Mouse (Mus musculus): ENCODE measurements around the gene Zswim1. TPM values are rescaled to one million over a fixed set of nuclear protein-coding genes. Genes with fewer than 3 reads are reported as not detected.
"Not testable (repeated sequence)": the region's sequence is repeated elsewhere in the genome, so short reads cannot be mapped to it uniquely, and the experiment has no call there.

Zswim1 gene
- polyA plus RNA-seq, 1 experiment from 2014 or later = 17.6 TPM

- no peak overlapping the region for H3K9ac ChIP-seq (replicated peaks; ENCODE audit: low read depth, low read length)
- 40% methylated on average over 2 of the region's 2 CpGs for WGBS
- ATAC-seq (ENCODE audit: insufficient number of reproducible peaks, insufficient read depth, low FRiP score, low read depth) = no peak
- H3K27ac ChIP-seq (ENCODE audit: low read length) = no peak overlapping the region
- H3K9me3 ChIP-seq (ENCODE audit: control insufficient read depth, low read depth, low read length) = no peaks in the 10 kb centered on the region
- no peak overlapping the region for H3K4me3 ChIP-seq (ENCODE audit: low read depth, low read length)
- peaks cover 15% of the 10 kb centered on the region; the same call in 1 of the 2 replicates for H3K4me1 ChIP-seq (ENCODE audit: control insufficient read depth, insufficient read depth, low read length)
- peaks cover 2% of the 10 kb centered on the region; the same call in 1 of the 2 replicates for H3K27me3 ChIP-seq (ENCODE audit: control insufficient read depth, insufficient read depth, low read length)
- no peak overlapping the region for H3K4me2 ChIP-seq (replicated peaks; ENCODE audit: low read depth, low read length)
- no peaks in the 10 kb centered on the region for H3K36me3 ChIP-seq (ENCODE audit: control insufficient read depth, insufficient read depth, low read length)
Measured at GRCm38 (mm10) chr2:164859155-164859554, 36.7 kb downstream of the Zswim1 start.

- peaks cover 2% of the 10 kb centered on the region; the same call in 1 of the 2 replicates for H3K27me3 ChIP-seq (ENCODE audit: control insufficient read depth, insufficient read depth, low read length)
- H3K4me1 ChIP-seq (ENCODE audit: control insufficient read depth, insufficient read depth, low read length) = peaks cover 15% of the 10 kb centered on the region; the same call in 1 of the 2 replicates
- 66% methylated on average over 9 of the region's 9 CpGs for WGBS
- H3K4me3 ChIP-seq (ENCODE audit: low read depth, low read length) = no peak overlapping the region
- H3K9me3 ChIP-seq (ENCODE audit: control insufficient read depth, low read depth, low read length) = no peaks in the 10 kb centered on the region
- H3K36me3 ChIP-seq (ENCODE audit: control insufficient read depth, insufficient read depth, low read length) = no peaks in the 10 kb centered on the region
- no peak overlapping the region for H3K9ac ChIP-seq (replicated peaks; ENCODE audit: low read depth, low read length)
- H3K27ac ChIP-seq (ENCODE audit: low read length) = no peak overlapping the region
- H3K4me2 ChIP-seq (replicated peaks; ENCODE audit: low read depth, low read length) = no peak overlapping the region
- no peak for ATAC-seq (ENCODE audit: insufficient number of reproducible peaks, insufficient read depth, low FRiP score, low read depth)
Measured at GRCm38 (mm10) chr2:164859640-164860432, 37.4 kb downstream of the Zswim1 start.

GRCm38 (mm10) chr2:164861094-164861493 lies 38.6 kb downstream of the Zswim1 start:
- H3K9me3 ChIP-seq (ENCODE audit: control insufficient read depth, low read depth, low read length) = no peaks in the 10 kb centered on the region
- H3K4me2 ChIP-seq (replicated peaks; ENCODE audit: low read depth, low read length) = no peak overlapping the region
- H3K27me3 ChIP-seq (ENCODE audit: control insufficient read depth, insufficient read depth, low read length) = peaks cover 2% of the 10 kb centered on the region; the same call in 1 of the 2 replicates
- ATAC-seq (ENCODE audit: insufficient number of reproducible peaks, insufficient read depth, low FRiP score, low read depth) = no peak
- 62% methylated on average over 4 of the region's 4 CpGs for WGBS
- H3K9ac ChIP-seq (replicated peaks; ENCODE audit: low read depth, low read length) = no peak overlapping the region
- no peak overlapping the region for H3K27ac ChIP-seq (ENCODE audit: low read length)
- H3K36me3 ChIP-seq (ENCODE audit: control insufficient read depth, insufficient read depth, low read length) = no peaks in the 10 kb centered on the region
- no peak overlapping the region for H3K4me3 ChIP-seq (ENCODE audit: low read depth, low read length)
- H3K4me1 ChIP-seq (ENCODE audit: control insufficient read depth, insufficient read depth, low read length) = peaks cover 15% of the 10 kb centered on the region; the same call in 1 of the 2 replicates

GRCm38 (mm10) chr2:164862179-164862861 lies 39.8 kb downstream of the Zswim1 start:
- peak; percentile 76; the same call in 1 of the 2 replicates for ATAC-seq (ENCODE audit: insufficient number of reproducible peaks, insufficient read depth, low FRiP score, low read depth)
- Histone ChIP-seq H3K4me2 (replicated peaks; ENCODE audit: low read depth, low read length) (no peak overlapping the region), H3K36me3 (ENCODE audit: control insufficient read depth, insufficient read depth, low read length) (no peaks in the 10 kb centered on the region), H3K4me3 (ENCODE audit: low read depth, low read length) (no peak overlapping the region), H3K4me1 (ENCODE audit: control insufficient read depth, insufficient read depth, low read length) (peaks cover 14% of the 10 kb centered on the region; the same call in 1 of the 2 replicates), H3K27me3 (ENCODE audit: control insufficient read depth, insufficient read depth, low read length) (peaks cover 2% of the 10 kb centered on the region; the same call in 1 of the 2 replicates), H3K27ac (ENCODE audit: low read length) (peak overlapping the region; percentile 87), H3K9ac (replicated peaks; ENCODE audit: low read depth, low read length) (no peak overlapping the region), H3K9me3 (ENCODE audit: control insufficient read depth, low read depth, low read length) (no peaks in the 10 kb centered on the region)
- WGBS = 31% methylated on average over 9 of the region's 9 CpGs

GRCm38 (mm10) chr2:164863411-164863810 lies 40.9 kb downstream of the Zswim1 start:
- ATAC-seq (ENCODE audit: insufficient number of reproducible peaks, insufficient read depth, low FRiP score, low read depth); H3K27ac ChIP-seq (ENCODE audit: low read length); H3K4me3 ChIP-seq (ENCODE audit: low read depth, low read length); H3K4me1 ChIP-seq (ENCODE audit: control insufficient read depth, insufficient read depth, low read length); H3K9me3 ChIP-seq (ENCODE audit: control insufficient read depth, low read depth, low read length); H3K27me3 ChIP-seq (ENCODE audit: control insufficient read depth, insufficient read depth, low read length); H3K9ac ChIP-seq (replicated peaks; ENCODE audit: low read depth, low read length); H3K4me2 ChIP-seq (replicated peaks; ENCODE audit: low read depth, low read length); H3K36me3 ChIP-seq (ENCODE audit: control insufficient read depth, insufficient read depth, low read length): not testable (repeated sequence)
- 93% methylated on average over 8 of the region's 9 CpGs for WGBS

- no peak overlapping the region for H3K4me3 ChIP-seq (ENCODE audit: low read depth, low read length)
- H3K9me3 ChIP-seq (ENCODE audit: control insufficient read depth, low read depth, low read length) = no peaks in the 10 kb centered on the region
- H3K27me3 ChIP-seq (ENCODE audit: control insufficient read depth, insufficient read depth, low read length) = no peaks in the 10 kb centered on the region
- H3K9ac ChIP-seq (replicated peaks; ENCODE audit: low read depth, low read length) = no peak overlapping the region
- H3K27ac ChIP-seq (ENCODE audit: low read length) = no peak overlapping the region
- peaks cover 4% of the 10 kb centered on the region; the same call in 1 of the 2 replicates for H3K4me1 ChIP-seq (ENCODE audit: control insufficient read depth, insufficient read depth, low read length)
- no peak for ATAC-seq (ENCODE audit: insufficient number of reproducible peaks, insufficient read depth, low FRiP score, low read depth)
- no peak overlapping the region for H3K4me2 ChIP-seq (replicated peaks; ENCODE audit: low read depth, low read length)
- WGBS = 66% methylated on average over 4 of the region's 4 CpGs
- no peaks in the 10 kb centered on the region for H3K36me3 ChIP-seq (ENCODE audit: control insufficient read depth, insufficient read depth, low read length)
Measured at GRCm38 (mm10) chr2:164864593-164864992, 42.1 kb downstream of the Zswim1 start.

GRCm38 (mm10) chr2:164866741-164867551 lies 44.5 kb downstream of the Zswim1 start:
- peak overlapping the region; percentile 64; the same call in 1 of the 2 replicates for H3K27ac ChIP-seq (ENCODE audit: low read length)
- H3K9ac ChIP-seq (replicated peaks; ENCODE audit: low read depth, low read length) = no peak overlapping the region
- no peaks in the 10 kb centered on the region for H3K9me3 ChIP-seq (ENCODE audit: control insufficient read depth, low read depth, low read length)
- peak; percentile 60; the same call in 1 of the 2 replicates for ATAC-seq (ENCODE audit: insufficient number of reproducible peaks, insufficient read depth, low FRiP score, low read depth)
- H3K4me3 ChIP-seq (ENCODE audit: low read depth, low read length) = no peak overlapping the region
- no peak overlapping the region for H3K4me2 ChIP-seq (replicated peaks; ENCODE audit: low read depth, low read length)
- H3K36me3 ChIP-seq (ENCODE audit: control insufficient read depth, insufficient read depth, low read length) = no peaks in the 10 kb centered on the region
- WGBS = 26% methylated on average over 16 of the region's 16 CpGs
- H3K4me1 ChIP-seq (ENCODE audit: control insufficient read depth, insufficient read depth, low read length) = peaks cover 4% of the 10 kb centered on the region; the same call in 1 of the 2 replicates
- H3K27me3 ChIP-seq (ENCODE audit: control insufficient read depth, insufficient read depth, low read length) = no peaks in the 10 kb centered on the region

GRCm38 (mm10) chr2:164867566-164867965 lies 45.1 kb downstream of the Zswim1 start:
- H3K9me3 ChIP-seq (ENCODE audit: control insufficient read depth, low read depth, low read length) = no peaks in the 10 kb centered on the region

More at GRCm38 (mm10) chr2:164867566-164867965, 45.1 kb downstream of the Zswim1 start:
- whole genome bisulfite sequencing = 93% methylated on average over 7 of the region's 7 CpGs
- ATAC-seq (ENCODE audit: insufficient number of reproducible peaks, insufficient read depth, low FRiP score, low read depth) = no peak
- Histone ChIP-seq H3K4me1 (ENCODE audit: control insufficient read depth, insufficient read depth, low read length) (peaks cover 4% of the 10 kb centered on the region; the same call in 1 of the 2 replicates), H3K27ac (ENCODE audit: low read length) (peak overlapping the region; percentile 64; the same call in 1 of the 2 replicates), H3K4me2 (replicated peaks; ENCODE audit: low read depth, low read length) (no peak overlapping the region), H3K9ac (replicated peaks; ENCODE audit: low read depth, low read length) (no peak overlapping the region), H3K4me3 (ENCODE audit: low read depth, low read length) (no peak overlapping the region), H3K27me3 (ENCODE audit: control insufficient read depth, insufficient read depth, low read length) (no peaks in the 10 kb centered on the region), H3K36me3 (ENCODE audit: control insufficient read depth, insufficient read depth, low read length) (no peaks in the 10 kb centered on the region)

Measured in stomach, embryonic 14.5 days (tissue).